Mouse (Mus musculus): ENCODE results near the gene Irak2.

DNA sequence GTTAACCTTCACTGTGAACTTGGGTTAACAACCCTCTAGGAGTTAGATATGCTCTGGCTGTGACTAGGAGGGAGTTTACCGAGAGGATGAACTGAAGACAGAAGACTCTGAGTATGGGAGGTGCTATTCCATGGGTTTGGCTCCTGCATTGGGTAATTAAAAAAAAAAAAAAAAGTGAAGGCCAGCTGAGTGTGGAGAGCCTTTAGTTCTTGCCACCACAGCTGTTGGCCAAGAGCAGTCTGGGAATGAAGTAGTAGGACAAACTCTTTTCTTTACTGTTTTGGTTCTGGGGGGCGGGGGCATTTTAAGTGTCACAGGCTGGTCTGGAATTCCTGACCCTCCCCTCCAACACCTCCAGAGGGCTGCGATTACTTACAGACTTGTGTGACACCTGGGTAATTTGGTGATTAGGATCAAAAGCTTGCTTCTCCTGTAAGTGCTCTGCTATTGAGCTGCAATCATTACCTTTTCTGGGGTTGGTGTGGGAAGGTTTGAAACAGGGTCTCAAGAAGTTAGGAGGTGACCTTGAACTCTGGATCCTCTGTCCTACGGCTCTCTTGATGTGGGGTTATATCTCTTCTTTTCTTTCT lies 57.6 kb downstream of the Irak2 start:
- TF ChIP-seq CTCF (conservative IDR thresholded peaks at IDR 0.05 in 1 of 2, IDR thresholded peaks at IDR 0.05 in 1 of 2; ENCODE audit: low read depth in 2 of 2, low read length in 2 of 2) (no peak), ETS1 (conservative IDR thresholded peaks at IDR 0.05; ENCODE audit: low read depth, low read length) (no peak), CHD2 (IDR thresholded peaks at IDR 0.05; ENCODE audit: low read length) (no peak), SMC3 (IDR thresholded peaks at IDR 0.05; ENCODE audit: low read depth, low read length) (no peak), POLR2A (IDR thresholded peaks at IDR 0.05; ENCODE audit: low read depth, low read length) (no peak), NRF1 (IDR thresholded peaks at IDR 0.05; ENCODE audit: low read depth, low read length) (no peak), NELFE (IDR thresholded peaks at IDR 0.05; ENCODE audit: low read depth, low read length) (no peak), POLR2AphosphoS2 (IDR thresholded peaks at IDR 0.05; ENCODE audit: low read depth, low read length) (no peak)
